Comparison of ENCODE assay signal across 7 mouse cellular contexts in genomic region chr10:120861194-120861593, GRCm38 (mm10). TPM values are rescaled to one million over a fixed set of nuclear protein-coding genes. Genes with fewer than 3 reads are reported as not detected.
A peak's percentile ranks its signal among the peaks of the same experiment; 100 is the strongest.
DNase-seq lines count a peak whose midpoint lies in the region; ATAC-seq and TF ChIP-seq lines count a peak whose summit lies in the region.

No protein-coding gene starts in this region.

- H3K36me3 ChIP-seq in kidney, postnatal 0 days (ENCODE audit: insufficient read depth, low read length) = no peaks in the 10 kb centered on the region
- no peaks in the 10 kb centered on the region for H3K36me3 ChIP-seq in kidney, embryonic 15.5 days
- H3K36me3 ChIP-seq in G1E (replicated peaks) = no peaks in the 10 kb centered on the region

- no peaks in the 10 kb centered on the region for H3K4me1 ChIP-seq in kidney, postnatal 0 days (replicated peaks; ENCODE audit: insufficient read depth, low read length)
- H3K4me1 ChIP-seq in kidney, embryonic 15.5 days = peaks cover 17% of the 10 kb centered on the region
- H3K4me1 ChIP-seq in G1E (ENCODE audit: insufficient read depth, low read depth, low read length) = no peaks in the 10 kb centered on the region

- no peaks in the 10 kb centered on the region for H3K27me3 ChIP-seq in kidney, postnatal 0 days (ENCODE audit: insufficient read depth, low read length)
- H3K27me3 ChIP-seq in kidney, embryonic 15.5 days = no peaks in the 10 kb centered on the region
- no peaks in the 10 kb centered on the region for H3K27me3 ChIP-seq in G1E (ENCODE audit: insufficient read depth, low read length)

- H3K9me3 ChIP-seq in kidney, postnatal 0 days (replicated peaks; ENCODE audit: low read length) = no peaks in the 10 kb centered on the region
- no peaks in the 10 kb centered on the region for H3K9me3 ChIP-seq in kidney, embryonic 15.5 days (replicated peaks)
- peaks cover 15% of the 10 kb centered on the region for H3K9me3 ChIP-seq in G1E (replicated peaks)

- DNase-seq in kidney, postnatal 0 days (ENCODE audit: low spot score) = no peak
- no peak for DNase-seq in G1E (ENCODE audit: low spot score)
- peak; percentile 5 for DNase-seq in c-Kit-positive CD71-positive TER-119-positive erythroid progenitor cells, embryonic 14.5 days (ENCODE audit: low spot score)
- DNase-seq in retina, embryonic 14.5 days (ENCODE audit: low spot score) = peak; percentile 33
- no peak for DNase-seq in ovary, postnatal 10 days (ENCODE audit: low spot score)

- no peak overlapping the region for H3K27ac ChIP-seq in kidney, postnatal 0 days
- H3K27ac ChIP-seq in kidney, embryonic 15.5 days = no peak overlapping the region

- H3K9ac ChIP-seq in kidney, postnatal 0 days (ENCODE audit: low read depth, low read length) = no peak overlapping the region
- no peak overlapping the region for H3K9ac ChIP-seq in kidney, embryonic 15.5 days

- ATAC-seq in kidney, postnatal 0 days (replicated peaks; ENCODE audit: low FRiP score, low read depth) = no peak
- no peak for ATAC-seq in kidney, embryonic 15.5 days (replicated peaks; ENCODE audit: low FRiP score)
- no peak for ATAC-seq in G1E (ENCODE audit: extremely low read depth, insufficient number of reproducible peaks, low FRiP score, poor library complexity, severe bottlenecking)
- ATAC-seq in megakaryocyte-erythroid progenitor cell, adult 5-6 weeks (replicated peaks; ENCODE audit: low FRiP score, low TSS enrichment, poor library complexity, severe bottlenecking) = no peak

- H3K4me2 ChIP-seq in kidney, postnatal 0 days (ENCODE audit: low read length) = no peak overlapping the region
- no peak overlapping the region for H3K4me2 ChIP-seq in kidney, embryonic 15.5 days

- peak; percentile 68 for TF ChIP-seq CTCF in kidney, postnatal 0 days (IDR thresholded peaks at IDR 0.05; ENCODE audit: low read depth)
- peak; percentile 22; the same call in 1 of the 2 replicates for TF ChIP-seq CTCF in G1E (IDR thresholded peaks at IDR 0.05; ENCODE audit: low read depth, low read length)

- H3K4me3 ChIP-seq in kidney, postnatal 0 days (replicated peaks; ENCODE audit: low read depth, low read length) = no peak overlapping the region
- no peak overlapping the region for H3K4me3 ChIP-seq in kidney, embryonic 15.5 days (replicated peaks)
- no peak overlapping the region for H3K4me3 ChIP-seq in G1E (ENCODE audit: low read depth, low read length)

- WGBS in kidney, postnatal 0 days = 85% methylated on average over 3 of the region's 3 CpGs
- WGBS in kidney, embryonic 15.5 days = 78% methylated on average over 3 of the region's 3 CpGs

RNA-seq across cellular contexts. Expression of gene Msrb3, which starts 37.7 kb away (rescaled TPM):
- polyA plus RNA-seq in kidney, postnatal 0 days (2015; fragmentation: Nextera tagmentation; extraction: Ambion mirVana) = 9.9 and 13.2 TPM in 2 replicates
- 8.5 and 10.3 TPM in 2 replicates for polyA plus RNA-seq in kidney, embryonic 15.5 days (2015; fragmentation: Nextera tagmentation; extraction: Ambion mirVana)
- not detected in 2 replicates for total RNA-seq in G1E (2014; fragmentation: Nextera tagmentation)
- 0.05 and 0.06 TPM in 2 replicates for total RNA-seq in G1E (2017)
- polyA plus RNA-seq in G1E (2012) = not detected in 2 replicates
- total RNA-seq in megakaryocyte-erythroid progenitor cell, adult 5-6 weeks (2014; fragmentation: Nextera tagmentation) = 0.37 TPM in 1 of 2 replicates, not detected in the other
- total RNA-seq in megakaryocyte-erythroid progenitor cell, adult 5-6 weeks (2017) = 0.88 TPM in 1 of 2 replicates, not detected in the other

Comparison
In these comparisons a context has a peak if more than half of its experiments do, and no peak if none do; other contexts are left out.
1. DNase-seq: peak in c-Kit-positive CD71-positive TER-119-positive erythroid progenitor cells, embryonic 14.5 days (single experiment) and retina, embryonic 14.5 days (single experiment); none in kidney, postnatal 0 days (single experiment), G1E (single experiment) and ovary, postnatal 10 days (single experiment).